Mouse (Mus musculus): Measurements from ENCODE around the gene Phf6.

DNA sequence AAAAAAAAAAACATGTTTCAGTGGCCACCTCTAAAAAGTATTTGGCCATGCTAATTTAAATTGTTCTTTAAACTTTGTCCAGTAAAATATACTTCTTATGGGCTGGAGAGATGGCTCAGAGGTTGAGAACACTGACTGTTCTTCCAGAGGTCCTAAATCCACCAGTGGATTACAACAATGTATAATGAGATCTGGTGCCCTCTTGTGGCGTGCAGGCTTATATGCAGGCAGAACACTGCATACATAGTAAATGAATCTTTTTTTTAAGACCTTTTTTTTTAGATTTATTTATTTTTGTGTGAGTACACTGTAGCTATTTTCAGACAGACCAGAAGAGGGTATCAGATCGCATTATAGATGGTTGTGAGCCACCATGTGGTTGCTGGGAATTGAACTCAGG is 37.6 kb downstream of the Phf6 start:
- TF ChIP-seq CTCF (IDR thresholded peaks at IDR 0.05): peak; percentile 63
- no peak for TF ChIP-seq EP300 (IDR thresholded peaks at IDR 0.05)

Measured in lung, postnatal 0 days (tissue).